Mouse (Mus musculus): Measurements from ENCODE around the gene Mical2.

Gene Mical2

GRCm38 (mm10) chr7:112208323-112209167, 17.1 kb upstream of the Mical2 start:
- no peak for DNase-seq (ENCODE audit: low read depth, low spot score)

- no peak for DNase-seq (ENCODE audit: low read depth, low spot score)
Observed at GRCm38 (mm10) chr7:112209621-112210020, 16.0 kb upstream of the Mical2 start.

GRCm38 (mm10) chr7:112212921-112213721, 12.5 kb upstream of the Mical2 start:
- no peak for DNase-seq (ENCODE audit: low read depth, low spot score)

- DNase-seq (ENCODE audit: low read depth, low spot score) = peak; percentile 51
Observed at GRCm38 (mm10) chr7:112215871-112216270, 9.8 kb upstream of the Mical2 start.

GRCm38 (mm10) chr7:112216720-112217119, 8.9 kb upstream of the Mical2 start:
- peak; percentile 85 for DNase-seq (ENCODE audit: low read depth, low spot score)

- DNase-seq (ENCODE audit: low read depth, low spot score) = peak; percentile 49
Observed at GRCm38 (mm10) chr7:112217208-112217607, 8.4 kb upstream of the Mical2 start.

GRCm38 (mm10) chr7:112222733-112223524, 2.7 kb upstream of the Mical2 start:
- DNase-seq (ENCODE audit: low read depth, low spot score) = no peak

GRCm38 (mm10) chr7:112224854-112225253, 802 bp upstream of the Mical2 start:
- no peak for DNase-seq (ENCODE audit: low read depth, low spot score)

GRCm38 (mm10) chr7:112226446-112227265, 1.0 kb downstream of the Mical2 start:
- DNase-seq (ENCODE audit: low read depth, low spot score) = peak; percentile 28

GRCm38 (mm10) chr7:112227266-112227562, 1.6 kb downstream of the Mical2 start:
- no peak for DNase-seq (ENCODE audit: low read depth, low spot score)

- DNase-seq (ENCODE audit: low read depth, low spot score) = no peak
Observed at GRCm38 (mm10) chr7:112228827-112229498, 3.3 kb downstream of the Mical2 start.

- DNase-seq (ENCODE audit: low read depth, low spot score) = no peak
Observed at GRCm38 (mm10) chr7:112231731-112232130, 6.1 kb downstream of the Mical2 start.

GRCm38 (mm10) chr7:112233345-112234005, 7.8 kb downstream of the Mical2 start:
- no peak for DNase-seq (ENCODE audit: low read depth, low spot score)

GRCm38 (mm10) chr7:112234410-112234809, 8.8 kb downstream of the Mical2 start:
- DNase-seq (ENCODE audit: low read depth, low spot score) = no peak

GRCm38 (mm10) chr7:112235493-112235892, 9.8 kb downstream of the Mical2 start:
- DNase-seq (ENCODE audit: low read depth, low spot score) = no peak

GRCm38 (mm10) chr7:112237211-112237610, 11.6 kb downstream of the Mical2 start:
- no peak for DNase-seq (ENCODE audit: low read depth, low spot score)

GRCm38 (mm10) chr7:112237868-112238267, 12.2 kb downstream of the Mical2 start:
- DNase-seq (ENCODE audit: low read depth, low spot score) = no peak

GRCm38 (mm10) chr7:112238768-112239728, 13.4 kb downstream of the Mical2 start:
- DNase-seq (ENCODE audit: low read depth, low spot score) = no peak

GRCm38 (mm10) chr7:112240748-112241147, 15.1 kb downstream of the Mical2 start:
- no peak for DNase-seq (ENCODE audit: low read depth, low spot score)

All from ZHBTc4 (cell line).